20 mouse cellular contexts compared by ENCODE assay signal in the genomic region with DNA sequence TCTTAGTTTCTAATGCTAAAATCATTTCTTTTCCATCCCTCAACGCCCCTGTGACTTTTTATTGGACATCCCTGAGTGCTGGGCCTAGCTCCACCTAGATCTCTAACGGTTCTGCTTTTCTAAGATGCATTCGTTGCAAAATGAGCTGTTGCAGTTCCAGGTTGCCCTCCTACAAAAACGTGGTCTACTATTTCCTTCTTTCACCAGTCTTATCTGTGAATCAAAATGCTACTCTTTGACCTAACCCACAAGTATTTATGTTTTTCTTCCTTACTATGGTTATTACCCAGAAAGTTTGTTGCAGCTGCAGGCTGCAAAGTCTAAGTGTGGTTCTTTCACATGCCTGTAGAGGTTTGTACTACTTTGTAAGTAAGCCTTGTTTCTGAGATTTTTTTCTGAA. TPM values are rescaled to one million over a fixed set of nuclear protein-coding genes. Genes with fewer than 3 reads are reported as not detected.
DNase-seq lines count a peak whose midpoint lies in the region; ATAC-seq and TF ChIP-seq lines count a peak whose summit lies in the region.
"Had no signal": no experiment of that assay in that cellular context is flagged by ENCODE, and none has a peak within 500 bp of the region (broad histone marks: within the 10 kb centered on the region; RNA-seq: fewer than 3 reads in every experiment).

TSS of gene P2ry10 (plus strand) at position 316 of the 400 bp plus-strand sequence.

- no peak within 1 kb of the TSS for H3K4me3 ChIP-seq in thymus, adult 2 months (ENCODE audit: control insufficient read depth, insufficient read depth, low read length)
- no peak within 1 kb of the TSS for H3K4me3 ChIP-seq in small intestine, adult 2 months (ENCODE audit: low read depth, low read length)
- H3K4me3 ChIP-seq: megakaryocyte, embryonic 14.5 days had no signal

- peak; percentile 77 to 80 for ATAC-seq in hematopoietic stem cell, adult 5-6 weeks (replicated peaks in 1 of 2; ENCODE audit: insufficient read depth in 1 of 2, low FRiP score in 2 of 2, low TSS enrichment in 1 of 2, low read depth in 1 of 2, poor library complexity in 2 of 2, severe bottlenecking in 2 of 2)
- ATAC-seq: forebrain, postnatal 0 days; intestine, embryonic 16.5 days; midbrain, embryonic 16.5 days had no signal

- 4% methylated on average over 4 of the region's 4 CpGs for WGBS in thymus, adult 2 months
- WGBS in small intestine, adult 2 months: 36% methylated on average over 4 of the region's 4 CpGs

- H3K4me1 ChIP-seq in thymus, adult 2 months (replicated peaks; ENCODE audit: control insufficient read depth, insufficient read depth, low read length): no peaks in the 10 kb centered on the region
- no peaks in the 10 kb centered on the region for H3K4me1 ChIP-seq in small intestine, adult 2 months (ENCODE audit: control insufficient read depth, insufficient read depth, insufficient read length, low read length)
- H3K4me1 ChIP-seq: megakaryocyte, embryonic 14.5 days had no signal

- H3K36me3 ChIP-seq in thymus, adult 2 months (ENCODE audit: control insufficient read depth, insufficient read depth, low read length): no peaks in the 10 kb centered on the region
- no peaks in the 10 kb centered on the region for H3K36me3 ChIP-seq in small intestine, adult 2 months (ENCODE audit: control insufficient read depth, insufficient read depth, low read length)

- no peak for TF ChIP-seq CTCF in thymus, adult 2 months (IDR thresholded peaks at IDR 0.05; ENCODE audit: borderline replicate concordance, control insufficient read depth, extremely low read depth, insufficient read depth, low read length, poor library complexity)
- no peak for TF ChIP-seq CTCF in small intestine, adult 2 months (IDR thresholded peaks at IDR 0.05; ENCODE audit: extremely low read depth, insufficient read length, insufficient replicate concordance, low read depth, low read length)

- intact Hi-C loops in left cerebral cortex, postnatal 25 days (cut with DNase I): no loop called here

- no peaks in the 10 kb centered on the region for H3K27me3 ChIP-seq in thymus, adult 2 months (ENCODE audit: control insufficient read depth, insufficient read depth, low read length)
- no peaks in the 10 kb centered on the region for H3K27me3 ChIP-seq in small intestine, adult 2 months (ENCODE audit: control insufficient read depth, insufficient read depth, low read length)
- H3K27me3 ChIP-seq: megakaryocyte, embryonic 14.5 days had no signal

- no peak for TF ChIP-seq POLR2A in thymus, adult 2 months (IDR thresholded peaks at IDR 0.05; ENCODE audit: control insufficient read depth, extremely low read depth, insufficient read depth, low read length, poor library complexity)
- no peak for TF ChIP-seq POLR2A in small intestine, adult 2 months (IDR thresholded peaks at IDR 0.05; ENCODE audit: low read depth, low read length)

- peak within 1 kb of the TSS; percentile 68; the same call in 1 of the 2 replicates for H3K27ac ChIP-seq in thymus, adult 2 months (ENCODE audit: control insufficient read depth, insufficient read depth, low read length)
- H3K27ac ChIP-seq in small intestine, adult 2 months (ENCODE audit: insufficient read depth, low read depth, low read length): peak within 1 kb of the TSS; percentile 41; the same call in 1 of the 2 replicates

- DNase-seq in thymus, adult 2 months: peak; percentile 17
- DNase-seq in thymus, postnatal 4 days: no peak
- DNase-seq in gastrocnemius, postnatal 25 days: no peak
- no peak for DNase-seq in ovary, postnatal 10 days (ENCODE audit: low spot score)
- no peak for DNase-seq in left cerebral cortex, postnatal 25 days (ENCODE audit: low spot score in 2 of 2)
- DNase-seq: adrenal gland, adult 2 months; cerebellum, adult 11 months; forebrain, postnatal 0 days; gastrocnemius, postnatal 10 days; left cerebral cortex, postnatal 4 days; lung, embryonic 14.5 days had no signal

RNA-seq across cellular contexts. Expression of gene P2ry10, which starts in this region (rescaled TPM):
- 45.6 and 53.0 TPM in 2 replicates for polyA plus RNA-seq in thymus, adult 2 months (2012; rRNA removed)
- total RNA-seq in hematopoietic stem cell, adult 5-6 weeks (2017): 21.1 and 24.8 TPM in 2 replicates
- polyA plus RNA-seq in small intestine, adult 2 months (2012; rRNA removed): 0.52 and 0.56 TPM in 2 replicates
- total RNA-seq in gastrocnemius, postnatal 25 days (2021): not detected
- not detected for total RNA-seq in left cerebral cortex, postnatal 25 days (2021)
- total RNA-seq: left cerebral cortex, postnatal 4 days; MEL had no signal
- polyA plus RNA-seq: adrenal gland, adult 2 months; C2C12; embryonic facial prominence, embryonic 11.5 days; forebrain, postnatal 0 days; hindbrain, embryonic 11.5 days; lung, embryonic 14.5 days; midbrain, embryonic 16.5 days had no signal

Comparison
In these comparisons a context has a peak if more than half of its experiments do, and no peak if none do; other contexts are left out.
1. RNA of gene P2ry10 (total RNA-seq): 21.1 to 24.8 TPM in hematopoietic stem cell, adult 5-6 weeks; not detected in left cerebral cortex, postnatal 25 days and not detected in gastrocnemius, postnatal 25 days; every median in the first group is over 10 times any median in the second.
2. RNA of gene P2ry10 (polyA plus RNA-seq): 45.6 to 53.0 TPM in thymus, adult 2 months; 0.52 to 0.56 TPM in small intestine, adult 2 months; every median in the first group is over 10 times any median in the second.